Mouse (Mus musculus) thymus, postnatal 0 days (tissue): ENCODE data around the gene Cct4. TPM values are rescaled to one million over a fixed set of nuclear protein-coding genes. Genes with fewer than 3 reads are reported as not detected.

ENCODE experiments used
- DNase-seq: peaks from one replicate; pipeline ENCODE4 v3.0.0-alpha.2; 2015; ENCODE audit warnings: low spot score
- polyA plus RNA-seq: library from polyadenylated mRNA; unstranded; fragments of >200 nt; fragmentation: Nextera tagmentation; extraction: Ambion mirVana; gene quantifications from 2 replicates; pipeline ENCODE4 v1.2.1, GENCODE M21; 2015

Gene Cct4
- polyA plus RNA-seq, 1 experiment from 2014 or later = 230 TPM

GRCm38 (mm10) chr11:22981984-22982757 lies 8.1 kb upstream of the Cct4 start, which contains the start of the genes Gm28048 and Commd1:
TSS of gene Gm28048 (minus strand) at chr11:22982090.
TSS of gene Commd1 (minus strand) at chr11:22982382.
- peak; percentile 95 for DNase-seq

GRCm38 (mm10) chr11:22982846-22983245 lies 7.5 kb upstream of the Cct4 start:
- DNase-seq = no peak

- DNase-seq = no peak
These were observed 4.8 kb upstream of the Cct4 start for GRCm38 (mm10) chr11:22985510-22985909.

- DNase-seq = peak; percentile 70
These were observed 3.0 kb upstream of the Cct4 start for GRCm38 (mm10) chr11:22987357-22987756.

DNA sequence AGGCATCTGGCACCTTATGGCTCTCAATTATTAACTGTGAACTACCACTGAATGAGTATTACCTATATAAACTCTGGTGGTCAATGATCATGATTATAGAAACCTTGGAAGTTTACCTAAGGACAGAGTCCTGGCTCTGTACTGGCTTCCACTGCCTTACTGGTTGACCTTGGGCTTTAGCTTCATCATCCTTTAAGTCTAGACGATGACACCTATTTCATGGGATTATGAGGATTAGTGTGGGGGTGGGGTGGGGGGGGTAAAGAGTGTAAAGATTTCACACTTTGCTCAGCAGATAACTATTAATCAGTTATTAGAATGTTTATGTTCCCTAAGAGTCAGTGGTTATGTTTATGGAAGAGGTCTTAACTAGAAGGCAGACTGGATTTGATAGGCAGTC lies 533 bp upstream of the Cct4 start:
- no peak for DNase-seq

GRCm38 (mm10) chr11:22991218-22991835 lies 1.0 kb downstream of the Cct4 start:
- no peak for DNase-seq

DNA sequence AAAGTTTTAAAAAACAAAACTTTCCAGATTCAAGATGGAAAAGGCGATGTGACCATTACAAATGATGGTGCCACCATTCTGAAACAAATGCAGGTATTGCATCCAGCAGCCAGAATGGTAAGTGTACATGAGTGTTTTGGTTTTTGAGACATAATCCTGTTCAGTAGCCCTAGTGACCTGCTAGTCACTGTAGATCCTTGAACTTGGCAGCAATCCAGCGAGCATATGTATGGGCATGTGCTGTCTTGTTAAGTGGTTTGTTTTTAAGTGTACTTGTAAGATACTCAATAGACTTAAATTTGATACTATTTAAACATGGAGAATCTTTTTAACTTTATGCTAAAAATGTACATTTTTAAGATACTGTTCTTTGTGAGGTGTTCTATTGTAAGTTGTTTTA lies 4.0 kb downstream of the Cct4 start:
- DNase-seq = no peak

DNA sequence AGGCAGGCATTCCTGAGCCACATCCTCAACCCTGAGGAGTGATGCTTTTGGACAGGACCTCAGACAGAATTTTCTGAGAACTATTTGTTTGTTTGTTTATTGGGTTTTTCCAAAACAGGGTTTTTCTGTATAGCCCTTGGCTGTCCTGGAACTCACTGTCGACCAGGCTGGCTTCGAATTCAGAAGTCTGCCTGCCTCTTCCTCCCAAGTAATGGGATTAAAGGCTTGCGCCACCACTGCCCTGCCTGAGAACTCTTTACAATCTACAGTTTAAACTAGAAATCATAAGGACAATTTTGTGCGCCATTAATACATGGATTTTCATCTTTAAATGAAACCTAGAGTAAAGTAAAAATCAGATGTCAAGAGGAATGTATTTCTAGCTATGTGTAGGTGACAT lies 5.1 kb downstream of the Cct4 start:
- DNase-seq = no peak

DNA sequence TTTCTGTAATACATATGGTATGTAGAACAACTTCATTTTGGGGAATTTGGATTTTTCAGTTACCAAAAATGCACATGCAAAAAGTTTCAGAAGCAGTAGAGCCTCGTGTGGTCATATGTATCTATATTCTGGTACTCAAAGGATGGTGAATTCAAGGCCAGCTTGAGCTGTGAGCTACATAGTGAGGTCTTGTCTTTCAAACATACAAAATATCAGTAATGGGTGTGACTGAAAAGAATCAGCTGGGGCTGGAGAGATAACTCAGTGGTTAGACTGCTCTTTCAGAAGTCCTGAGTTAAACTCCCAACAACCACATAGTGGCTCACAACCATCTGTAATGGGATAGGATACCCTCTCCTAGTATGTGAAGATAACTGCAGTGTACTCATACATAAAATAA lies 8.0 kb downstream of the Cct4 start:
- no peak for DNase-seq

DNA sequence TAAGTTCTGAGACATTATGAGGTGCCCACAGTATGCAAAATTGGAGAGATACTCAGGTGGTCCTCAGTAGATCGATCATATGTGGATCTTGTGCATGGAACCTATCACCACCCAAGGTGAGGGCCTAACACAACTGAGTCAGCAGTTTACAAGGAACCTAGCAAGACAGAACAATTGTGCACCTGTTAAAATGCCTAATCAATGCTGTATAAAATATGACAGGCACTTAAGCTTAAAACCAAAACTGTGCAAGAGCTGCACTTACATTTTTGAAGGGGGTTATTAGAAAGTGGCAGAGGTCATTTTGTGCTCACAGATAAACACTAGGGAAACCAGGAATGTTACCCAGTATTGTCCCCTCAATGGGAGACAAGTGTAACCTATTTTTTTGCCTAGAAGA lies 15.0 kb downstream of the Cct4 start:
- no peak for DNase-seq

DNA sequence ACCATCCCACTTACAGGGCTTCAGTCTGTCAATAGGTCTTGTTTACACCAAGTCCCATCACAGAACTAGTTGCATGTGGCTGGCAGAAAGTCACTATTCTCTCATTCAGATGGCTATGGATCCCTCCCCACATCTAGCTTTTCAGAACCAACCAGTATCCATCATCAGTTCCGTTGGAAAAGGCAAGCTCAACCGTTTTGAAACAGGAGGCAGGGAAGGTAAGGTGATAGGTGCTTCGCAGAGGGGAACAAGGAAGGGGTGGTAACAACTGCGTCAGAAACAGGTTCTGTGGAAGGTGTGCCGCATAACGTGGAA lies 16.8 kb downstream of the Cct4 start:
- DNase-seq = no peak

- DNase-seq = peak; percentile 61
These were observed 17.3 kb downstream of the Cct4 start, which contains the start of gene Fam161a for GRCm38 (mm10) chr11:23007481-23008180. TSS of gene Fam161a (plus strand) at chr11:23007531.

DNA sequence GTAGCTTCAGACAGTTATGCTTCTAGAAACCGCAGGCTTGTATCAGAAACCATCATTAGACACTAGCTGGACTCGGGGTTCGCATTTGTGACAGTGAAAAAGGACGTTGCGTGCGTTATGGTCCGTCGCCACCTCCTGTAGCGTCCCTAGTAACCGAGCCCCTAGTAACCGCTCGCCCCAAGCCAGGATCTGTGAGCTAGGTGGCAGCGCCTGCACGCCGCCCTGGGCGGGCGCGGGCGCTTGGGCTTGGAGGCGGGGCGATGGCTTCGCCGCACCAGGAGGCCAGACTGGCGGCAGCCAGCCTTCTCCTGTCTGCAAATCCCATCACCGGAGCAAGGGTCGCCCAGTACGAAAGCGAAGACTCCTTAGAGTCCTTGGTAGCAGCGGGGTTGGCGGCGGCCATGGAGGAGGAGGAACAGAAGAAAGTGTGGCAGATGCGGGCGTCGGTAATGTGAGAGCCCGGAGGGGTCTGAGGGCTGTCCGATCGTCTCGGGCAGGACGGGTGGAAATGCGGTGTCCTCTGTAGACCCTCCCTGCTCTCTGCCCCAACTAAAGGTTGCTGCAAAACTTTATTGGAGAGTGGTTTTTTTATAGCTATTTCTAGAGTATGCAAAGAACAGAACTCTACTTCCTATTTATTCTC lies 18.0 kb downstream of the Cct4 start:
- DNase-seq = peak; percentile 60

DNA sequence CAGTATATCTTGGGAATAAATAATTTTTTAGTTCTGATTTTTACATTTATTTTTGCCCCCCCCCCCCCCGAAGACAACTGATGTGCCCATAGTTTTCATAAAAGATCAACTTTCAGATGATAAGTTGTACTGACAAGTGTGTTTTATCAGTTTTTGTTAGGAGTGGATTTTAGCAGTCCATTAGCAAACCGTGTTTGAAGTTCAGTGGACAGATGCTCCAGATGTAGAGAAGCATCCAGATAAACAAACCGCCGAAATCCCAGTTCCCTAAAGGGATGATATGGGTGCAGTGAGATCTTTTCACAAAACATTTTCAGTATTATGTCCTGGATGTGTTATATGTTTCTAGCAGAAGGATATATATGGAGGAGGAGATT lies 18.5 kb downstream of the Cct4 start:
- no peak for DNase-seq

GRCm38 (mm10) chr11:23013096-23013495 lies 22.8 kb downstream of the Cct4 start:
- DNase-seq = no peak

DNA sequence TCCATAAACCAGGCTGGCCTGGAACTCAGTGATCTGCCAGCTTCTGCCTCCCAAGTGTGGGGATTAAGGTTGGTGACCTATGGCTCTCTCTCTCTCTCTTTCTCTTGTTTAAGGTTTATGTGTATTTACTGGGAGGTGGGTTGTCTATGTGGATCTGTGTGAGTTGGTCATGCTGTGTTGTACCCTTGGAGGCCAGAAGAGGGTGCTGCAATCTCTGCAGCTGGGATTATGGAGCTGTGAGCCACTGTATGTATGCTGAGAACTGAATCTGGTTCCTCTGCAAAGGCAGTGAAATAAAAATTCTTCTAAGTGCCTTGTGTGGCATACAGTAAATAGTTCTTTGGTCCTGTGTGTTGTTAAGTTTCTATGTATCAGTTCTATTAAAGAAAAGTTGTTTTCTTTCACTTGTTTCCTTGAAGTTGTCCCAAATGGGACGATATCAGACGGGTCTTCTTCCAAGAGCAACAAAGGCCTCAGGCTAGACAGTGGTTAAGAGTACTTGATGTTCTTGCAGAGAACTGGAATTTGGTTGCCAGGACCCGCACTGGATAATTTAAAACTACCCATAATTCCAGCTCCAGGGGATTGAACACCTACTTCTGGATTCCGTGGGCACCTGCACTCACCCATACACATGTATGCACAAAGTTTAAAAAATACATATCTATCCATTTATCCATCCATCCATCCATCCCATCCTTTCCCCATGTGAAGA lies 23.4 kb downstream of the Cct4 start:
- DNase-seq = peak; percentile 36

DNA sequence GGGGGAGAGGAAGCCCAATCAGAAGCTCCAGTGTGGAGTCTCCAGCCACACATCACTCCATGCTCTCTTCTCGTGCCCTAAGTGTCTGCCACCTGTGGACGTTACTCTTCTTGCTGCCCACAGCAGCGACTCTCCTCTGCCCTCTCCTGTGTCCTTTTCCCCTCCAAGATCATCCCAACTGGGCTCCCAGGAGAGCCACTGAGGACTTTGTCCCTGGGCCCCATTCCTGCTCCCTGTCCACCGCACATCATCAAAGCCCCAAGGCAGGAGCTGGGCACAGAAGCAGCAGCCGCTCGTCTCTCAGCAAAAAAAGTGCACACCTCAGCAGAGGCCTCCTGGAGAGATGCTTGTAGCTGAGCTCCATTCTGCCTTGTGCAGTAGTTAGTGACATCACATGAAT lies 24.7 kb downstream of the Cct4 start:
- no peak for DNase-seq

- no peak for DNase-seq
These were observed 27.6 kb downstream of the Cct4 start for GRCm38 (mm10) chr11:23017943-23018342.

- DNase-seq = no peak
These were observed 29.9 kb downstream of the Cct4 start for GRCm38 (mm10) chr11:23020116-23020770.

GRCm38 (mm10) chr11:23020841-23021240 lies 30.5 kb downstream of the Cct4 start:
- no peak for DNase-seq

DNA sequence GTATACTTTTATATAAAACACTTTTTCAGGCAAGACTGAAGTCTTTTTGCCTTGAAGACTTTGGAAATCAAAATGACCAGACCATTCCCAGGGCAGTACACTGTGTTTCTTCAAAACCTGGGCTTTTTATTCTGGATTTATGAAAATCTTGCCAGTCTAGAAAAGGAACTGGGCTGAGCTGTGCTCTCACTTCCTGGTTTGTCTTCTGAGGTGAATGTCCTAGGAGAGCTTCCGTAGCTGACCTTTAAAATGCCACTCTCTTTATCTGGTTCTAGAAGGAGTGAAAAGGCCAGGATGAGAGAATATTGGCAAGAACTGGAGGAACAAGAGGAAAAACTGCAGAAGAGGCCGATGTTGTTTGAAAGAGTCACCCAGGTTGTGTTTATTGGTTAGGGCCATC lies 32.8 kb downstream of the Cct4 start:
- DNase-seq = no peak
